Mouse (Mus musculus) splenic B cell, adult 2 months (primary cell): ENCODE data around the gene Hck.

Experiments
- DNase-seq: peaks from one replicate; pipeline ENCODE4 v3.0.0-alpha.2; 2011; ENCODE audit warnings: low read depth, low spot score
- H3K27me3 ChIP-seq: 2 replicates; pipeline ENCODE4 v1.6.1; 2012; ENCODE audit warnings: mild to moderate bottlenecking, low read length, moderate library complexity, mixed read lengths; ENCODE audit not compliant: control insufficient read depth, poor library complexity, insufficient read depth, severe bottlenecking
- H3K36me3 ChIP-seq: 2 replicates; pipeline ENCODE4 v1.6.1; 2012; ENCODE audit warnings: mild to moderate bottlenecking, low read length, moderate library complexity, mixed read lengths; ENCODE audit not compliant: control insufficient read depth, poor library complexity, insufficient read depth, severe bottlenecking

Hck gene

GRCm38 (mm10) chr2:153179961-153180360, 71.7 kb downstream of the Hck start:
- Histone ChIP-seq H3K27me3 (no peaks in the 10 kb centered on the region), H3K36me3 (no peaks in the 10 kb centered on the region; the same call in none of the 2 replicates)
- no peak for DNase-seq

GRCm38 (mm10) chr2:153186176-153186591, 77.9 kb downstream of the Hck start:
- peaks cover 8% of the 10 kb centered on the region; the same call in 1 of the 2 replicates for H3K36me3 ChIP-seq
- H3K27me3 ChIP-seq = no peaks in the 10 kb centered on the region
- DNase-seq = no peak

DNA sequence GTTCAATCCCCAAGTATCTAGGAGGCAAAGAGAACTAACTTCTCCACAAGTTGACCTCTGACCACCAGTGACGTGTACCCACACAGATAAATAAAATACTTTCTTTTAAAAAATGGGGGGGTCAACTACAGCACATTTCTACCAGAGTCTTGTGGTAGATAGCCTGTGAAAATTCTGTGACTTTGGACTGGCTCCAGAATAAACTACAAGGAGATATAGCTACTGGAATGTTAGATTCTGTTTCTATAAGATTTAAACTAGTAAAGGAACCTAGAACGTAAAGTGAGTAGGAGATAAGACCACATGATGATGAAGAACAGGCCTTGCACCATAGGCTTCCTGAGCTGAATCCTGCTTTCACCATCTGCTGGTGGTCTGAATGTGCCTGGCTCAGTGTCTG, 79.6 kb downstream of the Hck start:
- DNase-seq = no peak
- Histone ChIP-seq H3K36me3 (peaks cover 11% of the 10 kb centered on the region; the same call in 1 of the 2 replicates), H3K27me3 (no peaks in the 10 kb centered on the region)

DNA sequence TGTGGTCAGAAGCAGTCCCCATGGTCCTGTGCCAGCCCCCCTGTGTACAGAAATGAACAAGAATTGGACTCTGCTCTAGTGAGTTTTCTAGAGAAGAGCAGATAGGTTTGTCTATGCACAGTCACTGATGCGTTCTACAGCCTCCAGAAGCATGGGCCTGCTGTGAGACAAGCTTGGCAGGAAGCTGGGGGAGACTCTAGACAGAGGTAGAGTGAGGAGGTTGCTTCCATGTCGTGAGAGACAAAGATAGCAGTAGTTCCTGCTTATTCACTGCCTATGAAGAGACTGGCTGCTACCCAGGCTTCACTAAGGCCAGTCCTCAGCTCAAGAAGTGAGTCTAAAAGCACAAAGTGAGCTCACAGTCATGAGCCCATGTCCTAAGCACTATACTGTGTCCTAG, 83.0 kb downstream of the Hck start:
- Histone ChIP-seq H3K27me3 (no peaks in the 10 kb centered on the region), H3K36me3 (peaks cover 18% of the 10 kb centered on the region; the same call in 1 of the 2 replicates)
- DNase-seq = no peak

DNA sequence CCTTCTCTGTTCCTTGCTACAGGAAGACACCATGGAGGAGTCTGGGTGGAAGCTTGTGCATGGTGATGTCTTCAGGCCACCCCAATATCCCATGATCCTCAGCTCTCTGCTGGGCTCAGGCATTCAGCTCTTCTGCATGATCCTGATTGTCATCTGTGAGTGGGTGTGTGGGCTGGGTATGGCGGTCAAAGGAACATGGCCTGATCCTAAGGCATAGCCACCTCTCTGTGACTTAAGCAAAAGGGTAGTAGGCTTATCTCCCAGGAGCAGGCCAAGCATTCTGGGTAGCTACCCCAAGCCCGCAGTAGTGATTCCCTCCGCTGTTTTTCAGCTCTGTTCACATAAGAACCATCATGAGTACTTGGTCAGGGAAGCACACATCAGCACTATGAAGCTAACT, 86.0 kb downstream of the Hck start:
- DNase-seq = no peak
- Histone ChIP-seq H3K36me3 (peaks cover 15% of the 10 kb centered on the region; the same call in 1 of the 2 replicates), H3K27me3 (no peaks in the 10 kb centered on the region)

DNA sequence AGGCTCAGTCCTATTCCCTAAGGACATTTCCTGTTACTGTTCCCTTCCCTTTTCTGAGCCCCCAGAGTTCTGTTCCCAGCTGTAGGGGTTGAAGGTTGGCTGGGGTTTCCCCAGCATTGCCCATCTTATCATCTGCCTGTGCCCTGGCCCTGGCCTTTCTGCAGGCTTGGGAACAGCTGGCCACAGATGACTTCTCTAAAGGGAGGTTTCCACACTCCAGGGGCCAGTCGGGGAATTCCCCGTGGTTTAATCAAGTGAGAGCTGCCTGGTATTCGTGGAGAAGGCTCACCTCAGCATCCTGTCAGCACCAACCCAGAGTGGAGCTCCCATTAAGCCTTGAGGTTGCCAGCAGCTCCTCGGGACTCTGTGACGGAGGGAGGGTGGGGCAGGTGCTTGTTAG, 90.2 kb downstream of the Hck start:
- no peak for DNase-seq
- Histone ChIP-seq H3K36me3 (peaks cover 9% of the 10 kb centered on the region), H3K27me3 (no peaks in the 10 kb centered on the region)

DNA sequence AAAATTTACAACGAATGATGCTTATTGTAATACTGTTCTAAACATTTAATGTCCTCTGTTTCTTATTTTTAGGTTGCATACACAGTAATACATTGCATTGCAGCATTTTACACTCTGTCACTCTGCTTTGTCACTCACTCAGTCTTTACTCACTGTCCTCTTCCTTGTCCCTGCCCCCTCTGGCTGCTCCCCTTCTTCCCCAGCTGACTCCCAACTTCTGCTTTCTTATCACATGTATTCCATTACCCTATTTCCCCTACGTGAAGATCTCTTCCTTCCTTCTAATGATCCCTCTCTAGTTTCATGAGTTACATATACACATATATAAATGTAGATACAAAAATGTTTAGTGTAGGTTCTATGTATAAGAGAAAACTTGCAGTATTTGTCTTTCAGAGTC, 90.8 kb downstream of the Hck start:
- Histone ChIP-seq H3K36me3 (peaks cover 9% of the 10 kb centered on the region), H3K27me3 (no peaks in the 10 kb centered on the region)
- no peak for DNase-seq
